Mouse (Mus musculus) stomach, postnatal 0 days (tissue): Measurements from ENCODE around the gene Cnih3. TPM values are rescaled to one million over a fixed set of nuclear protein-coding genes. Genes with fewer than 3 reads are reported as not detected.

ENCODE experiments used
- ATAC-seq: fragments of 200-750 bp; cut with Nextera tagmentation; 2 replicates; pipeline ENCODE4 v1.8.0; 2017; ENCODE audit not compliant: low FRiP score, low TSS enrichment
- DNase-seq: peaks from one replicate; pipeline ENCODE4 v3.0.0-alpha.2; 2016; ENCODE audit warnings: low spot score
- H3K27ac ChIP-seq: fragments of 300-500 bp; sonication (generic); replicated peaks from 2 replicates; pipeline ENCODE4 v1.5.1; 2014; ENCODE audit warnings: mild to moderate bottlenecking, control low read depth
- H3K27me3 ChIP-seq: fragments of 300-500 bp; sonication (generic); 2 replicates; pipeline ENCODE4 v1.6.1; 2014; ENCODE audit warnings: low read length; ENCODE audit not compliant: control insufficient read depth, insufficient read depth
- H3K36me3 ChIP-seq: fragments of 300-500 bp; sonication (generic); 2 replicates; pipeline ENCODE4 v1.6.1; 2014; ENCODE audit warnings: low read length, mixed read lengths; ENCODE audit not compliant: control insufficient read depth, insufficient read depth
- H3K4me1 ChIP-seq: fragments of 300-500 bp; sonication (generic); replicated peaks from 2 replicates; pipeline ENCODE4 v1.6.1; 2014; ENCODE audit warnings: antibody characterized with exemption; ENCODE audit not compliant: control insufficient read depth, insufficient read depth
- H3K4me2 ChIP-seq: fragments of 300-500 bp; sonication (generic); replicated peaks from 2 replicates; pipeline ENCODE4 v1.6.1; 2014; ENCODE audit warnings: low read depth, mild to moderate bottlenecking, control low read depth, moderate library complexity
- H3K4me3 ChIP-seq: fragments of 300-500 bp; sonication (generic); 2 replicates; pipeline ENCODE4 v1.5.1; 2014; ENCODE audit warnings: low read depth, low read length, control low read depth
- H3K9ac ChIP-seq: fragments of 300-500 bp; sonication (generic); 2 replicates; pipeline ENCODE4 v1.6.1; 2014; ENCODE audit warnings: mild to moderate bottlenecking, low read length, control low read depth, mixed read lengths
- H3K9me3 ChIP-seq: fragments of 300-500 bp; sonication (generic); 2 replicates; pipeline ENCODE4 v1.6.1; 2016; ENCODE audit warnings: low read length; ENCODE audit not compliant: control insufficient read depth
- CTCF ChIP-seq: IDR thresholded peaks from 2 replicates; pipeline ENCODE4 v1.5.1; 2016; ENCODE audit warnings: antibody characterized with exemption, low read depth, mild to moderate bottlenecking, moderate library complexity
- EP300 ChIP-seq: optimal IDR thresholded peaks from 2 replicates; pipeline ENCODE3; 2016; ENCODE audit warnings: antibody characterized with exemption
- WGBS: fragments of 180-500 bp; shearing (Covaris S2); extraction: QIAGEN DNeasy Blood & Tissue Kit; methylation state at CpG from one replicate; pipeline ENCODE4 v1.1.7; 2014; 5-methylcytosine and 5-hydroxymethylcytosine counted together
- polyA plus RNA-seq: library from polyadenylated mRNA; unstranded; fragments of >200 nt; fragmentation: Nextera tagmentation; extraction: Ambion mirVana; gene quantifications from 2 replicates; pipeline ENCODE4 v1.2.1, GENCODE M21; 2015

Cnih3 gene
- polyA plus RNA-seq, 1 experiment from 2014 or later: 0.27 TPM

DNA sequence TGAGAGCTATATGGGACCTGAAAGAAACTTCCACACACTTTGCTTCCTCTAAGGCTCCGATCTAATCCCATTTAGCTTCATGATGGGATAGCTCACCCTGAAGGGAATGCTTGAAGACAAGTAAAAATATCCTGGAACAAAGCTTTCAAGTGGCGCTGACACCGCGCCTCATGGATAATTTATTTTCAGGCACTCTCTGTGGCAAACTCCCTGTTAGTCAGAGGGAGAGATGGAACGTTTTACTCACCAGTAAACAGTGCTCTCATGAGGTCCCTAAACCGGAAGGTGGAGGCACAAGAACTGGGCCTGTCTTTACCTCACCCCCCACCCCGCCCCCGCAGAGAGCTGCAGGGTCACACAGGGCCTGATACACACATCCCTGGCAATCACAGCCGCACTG lies 64.4 kb downstream of the Cnih3 start:
- Histone ChIP-seq H3K9ac (no peak overlapping the region), H3K4me2 (no peak overlapping the region), H3K9me3 (no peaks in the 10 kb centered on the region), H3K27me3 (no peaks in the 10 kb centered on the region), H3K4me1 (no peaks in the 10 kb centered on the region), H3K4me3 (no peak overlapping the region), H3K27ac (no peak overlapping the region), H3K36me3 (no peaks in the 10 kb centered on the region)
- 57% methylated on average over 9 of the region's 9 CpGs for WGBS
- no peak for TF ChIP-seq EP300
- no peak for TF ChIP-seq CTCF
- DNase-seq (no peak), ATAC-seq (no peak)

DNA sequence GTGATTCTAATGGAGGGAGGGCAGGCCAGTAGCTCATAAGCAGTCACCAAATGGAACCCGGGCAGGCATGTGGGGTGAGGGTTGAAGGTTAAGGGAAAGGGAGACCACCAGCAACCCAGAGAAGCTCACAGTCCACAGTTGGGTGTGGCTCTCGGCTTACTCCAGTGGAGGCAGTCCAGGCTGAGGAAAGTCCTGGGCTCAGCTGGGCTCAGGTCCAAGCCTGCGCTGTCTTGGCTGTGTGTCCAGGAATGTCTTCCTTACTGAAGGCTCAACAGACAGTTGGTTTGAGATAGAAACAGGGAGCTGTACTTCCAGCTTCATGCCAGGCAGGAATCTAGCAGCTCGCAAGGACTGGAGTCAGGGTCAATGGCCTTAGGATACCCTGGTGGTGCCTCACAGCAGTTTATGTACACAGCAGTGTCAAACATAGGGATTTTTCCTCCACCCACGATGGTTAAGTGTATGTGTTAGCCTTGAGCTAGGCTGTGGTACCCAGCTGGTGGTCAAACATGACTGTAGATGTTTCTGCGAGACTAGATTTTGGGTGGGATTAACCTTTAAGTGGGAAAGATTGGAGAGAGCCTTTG lies 65.6 kb downstream of the Cnih3 start:
- H3K27me3 ChIP-seq: no peaks in the 10 kb centered on the region
- DNase-seq: peak; percentile 52

DNA sequence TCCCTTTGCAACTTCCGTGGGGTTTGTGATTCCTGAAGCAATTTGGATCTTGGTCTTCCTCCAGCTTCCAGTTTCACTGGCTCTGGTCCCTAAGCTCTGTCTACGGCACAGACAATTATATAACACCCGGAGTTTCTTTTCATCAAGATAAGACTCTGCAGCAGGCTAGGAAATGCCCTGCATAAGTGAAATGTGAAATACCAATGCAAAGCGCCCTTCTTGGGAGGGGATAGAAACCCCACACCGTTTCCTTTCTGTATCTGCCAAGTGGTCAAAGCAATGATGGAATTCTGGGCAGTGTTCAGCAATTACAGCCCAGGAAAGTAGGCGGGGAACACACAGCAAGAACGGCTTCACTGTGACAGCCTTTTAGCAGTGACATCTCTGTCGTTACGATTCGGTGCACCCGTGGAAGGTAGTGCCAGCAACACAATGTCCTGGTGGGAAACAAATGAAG lies 67.7 kb downstream of the Cnih3 start:
- Histone ChIP-seq H3K9me3 (no peaks in the 10 kb centered on the region), H3K4me3 (no peak overlapping the region), H3K27me3 (no peaks in the 10 kb centered on the region), H3K27ac (no peak overlapping the region), H3K36me3 (no peaks in the 10 kb centered on the region), H3K9ac (no peak overlapping the region), H3K4me1 (no peaks in the 10 kb centered on the region), H3K4me2 (no peak overlapping the region)
- no peak for DNase-seq
- ATAC-seq: no peak
- TF ChIP-seq EP300: no peak
- TF ChIP-seq CTCF: no peak
- 44% methylated on average over 11 of the region's 11 CpGs for WGBS

More for the DNA sequence above, 65.6 kb downstream of the Cnih3 start:
- WGBS: 38% methylated on average over 6 of the region's 6 CpGs
- no peaks in the 10 kb centered on the region for H3K4me1 ChIP-seq
- H3K36me3 ChIP-seq: no peaks in the 10 kb centered on the region
- no peak for TF ChIP-seq EP300
- TF ChIP-seq CTCF: peak; percentile 43; the same call in 1 of the 2 replicates
- H3K27ac ChIP-seq: no peak overlapping the region
- no peak overlapping the region for H3K4me2 ChIP-seq
- ATAC-seq: peak; percentile 83
- H3K4me3 ChIP-seq: no peak overlapping the region
- no peak overlapping the region for H3K9ac ChIP-seq
- no peaks in the 10 kb centered on the region for H3K9me3 ChIP-seq

DNA sequence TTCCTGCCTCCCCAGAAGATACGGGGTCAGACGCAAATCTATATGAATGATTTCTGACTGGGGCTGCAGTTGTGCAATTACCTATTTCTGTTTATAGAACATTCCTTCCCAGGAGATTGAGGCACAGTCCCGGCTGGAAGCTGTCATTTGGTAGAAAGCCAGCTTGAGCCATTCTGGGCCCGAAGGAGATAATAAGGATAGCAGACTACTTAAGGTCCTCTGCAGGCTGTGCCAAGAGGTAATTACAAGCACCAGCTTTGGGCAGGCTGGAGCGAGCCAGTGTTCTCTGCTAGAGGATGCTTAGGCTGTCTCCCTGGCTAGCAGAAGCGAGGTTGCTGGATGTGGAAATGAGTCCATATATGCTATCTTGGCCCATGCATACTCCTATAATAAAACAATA lies 70.4 kb downstream of the Cnih3 start:
- TF ChIP-seq EP300 (no peak), CTCF (no peak)

DNA sequence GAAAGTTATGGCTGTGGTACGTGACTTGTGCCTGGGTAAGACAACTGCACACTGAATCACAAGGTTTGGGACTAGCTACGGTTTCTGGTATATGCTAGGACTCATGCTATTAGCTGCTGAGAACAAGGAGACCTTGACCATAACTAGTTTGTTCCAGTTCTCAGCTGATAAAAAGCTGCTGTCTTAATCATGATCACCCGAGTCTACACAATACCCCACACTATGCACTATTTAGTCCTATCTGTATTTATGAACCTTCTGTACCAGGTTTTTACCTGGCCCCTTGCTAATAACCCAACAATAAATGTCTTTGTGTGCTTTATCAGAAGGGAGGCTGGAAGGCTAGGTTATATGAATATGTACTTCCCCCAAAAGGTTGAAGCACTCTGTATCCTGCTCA lies 72.5 kb downstream of the Cnih3 start:
- WGBS: 74% methylated on average over 3 of the region's 3 CpGs
- no peak overlapping the region for H3K4me2 ChIP-seq
- DNase-seq (no peak), ATAC-seq (peak; percentile 79)
- no peak overlapping the region for H3K9ac ChIP-seq
- H3K27me3 ChIP-seq: no peaks in the 10 kb centered on the region
- no peaks in the 10 kb centered on the region for H3K9me3 ChIP-seq
- no peak overlapping the region for H3K4me3 ChIP-seq
- no peaks in the 10 kb centered on the region for H3K36me3 ChIP-seq
- no peaks in the 10 kb centered on the region for H3K4me1 ChIP-seq
- TF ChIP-seq EP300 (no peak), CTCF (no peak)
- H3K27ac ChIP-seq: no peak overlapping the region

More for the DNA sequence above, 70.4 kb downstream of the Cnih3 start:
- no peak overlapping the region for H3K4me2 ChIP-seq
- H3K36me3 ChIP-seq: no peaks in the 10 kb centered on the region
- H3K4me1 ChIP-seq: no peaks in the 10 kb centered on the region
- no peaks in the 10 kb centered on the region for H3K27me3 ChIP-seq
- H3K9me3 ChIP-seq: no peaks in the 10 kb centered on the region
- DNase-seq: no peak
- no peak for ATAC-seq
- no peak overlapping the region for H3K4me3 ChIP-seq
- 44% methylated on average over 6 of the region's 6 CpGs for WGBS
- H3K9ac ChIP-seq: no peak overlapping the region
- no peak overlapping the region for H3K27ac ChIP-seq

DNA sequence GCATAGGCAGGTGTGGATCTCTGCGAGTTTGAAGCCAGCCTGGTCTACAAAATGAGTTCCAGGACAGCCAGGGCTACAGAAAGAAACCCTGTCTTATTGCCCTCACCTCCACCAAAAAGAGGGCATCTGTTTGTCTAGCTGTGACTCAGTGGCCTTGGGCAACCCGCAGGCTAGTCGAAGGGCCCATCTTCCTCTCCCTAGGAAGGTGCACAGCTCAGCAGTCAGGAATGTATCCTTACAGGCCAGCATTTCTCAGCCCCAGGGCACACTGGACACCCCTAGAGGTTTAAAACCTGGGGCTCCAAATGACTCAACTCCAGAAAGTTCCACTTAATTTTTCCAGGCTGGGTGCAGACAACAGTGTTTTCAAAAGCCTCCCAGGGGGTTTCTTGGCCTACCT lies 73.0 kb downstream of the Cnih3 start:
- Histone ChIP-seq H3K9ac (no peak overlapping the region), H3K4me2 (no peak overlapping the region), H3K27ac (no peak overlapping the region), H3K4me3 (no peak overlapping the region), H3K9me3 (no peaks in the 10 kb centered on the region), H3K27me3 (no peaks in the 10 kb centered on the region), H3K36me3 (no peaks in the 10 kb centered on the region), H3K4me1 (no peaks in the 10 kb centered on the region)
- WGBS: 84% methylated on average over 3 of the region's 3 CpGs
- DNase-seq (no peak), ATAC-seq (no peak)
- TF ChIP-seq EP300 (no peak), CTCF (no peak)
